Mouse (Mus musculus) natural killer cell, adult 2 months (primary cell): ENCODE results near the gene Uba3.

Experiments
- DNase-seq, 2 experiments: peaks; one replicate each; pipeline ENCODE4 v3.0.0; 2022; ENCODE audit warnings: low spot score in 2 of 2

The Uba3 gene

DNA sequence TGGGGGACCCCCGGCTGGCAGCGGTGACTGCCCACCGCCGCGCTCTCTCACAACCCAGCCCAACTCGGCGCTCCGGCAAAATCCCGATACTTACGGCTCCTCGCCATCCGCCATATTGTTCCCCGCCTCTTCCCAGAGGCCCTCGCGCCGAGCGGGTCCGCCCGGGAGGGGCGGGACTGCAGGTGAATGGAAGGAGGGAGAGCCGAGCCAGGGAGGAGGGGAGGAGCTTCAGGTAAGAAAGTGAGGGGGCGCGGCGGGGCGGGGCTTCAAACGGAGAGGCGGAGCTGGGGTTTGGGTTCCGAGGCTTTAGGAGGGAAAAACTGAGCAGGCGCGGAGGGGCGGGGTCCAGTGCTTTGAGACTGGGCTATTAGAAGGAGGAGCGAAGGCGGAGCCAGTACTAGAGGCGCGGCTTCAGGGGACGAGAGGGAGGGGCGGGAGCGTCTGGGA is at the start of gene Uba3:
Gene Uba3 (minus strand): TSS at position 209 of the 447 bp plus-strand sequence.
- peak; percentile 98 to 100 for DNase-seq

DNA sequence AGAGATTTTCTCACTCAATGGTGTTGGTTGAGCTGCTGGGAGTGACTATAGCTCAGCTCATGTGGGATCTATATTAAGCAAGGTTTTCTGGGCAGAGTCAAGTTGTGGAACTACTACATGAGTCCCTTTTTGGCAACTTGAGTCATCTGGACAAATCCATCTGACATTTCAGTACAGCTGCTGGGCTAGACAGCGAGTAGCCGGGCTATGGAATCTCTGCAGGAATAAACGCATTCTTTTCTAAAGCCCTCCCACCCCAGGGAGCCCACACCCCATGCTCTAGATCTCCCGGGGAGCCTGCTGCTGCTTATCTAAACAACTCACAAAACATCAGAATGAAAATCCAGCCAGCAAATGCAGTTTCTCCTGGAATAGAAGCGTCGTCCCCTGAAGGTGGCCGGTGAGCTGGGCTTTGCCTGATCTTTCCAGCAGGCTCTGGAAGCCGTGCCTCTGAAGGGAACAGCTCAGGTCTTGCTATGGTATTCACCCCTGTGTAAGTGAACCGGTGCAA is 47.3 kb upstream of the Uba3 start, which contains the start of gene Lmod3:
Gene Lmod3 (minus strand): TSS at position 49 of the 511 bp plus-strand sequence.
- DNase-seq, result no peak

DNA sequence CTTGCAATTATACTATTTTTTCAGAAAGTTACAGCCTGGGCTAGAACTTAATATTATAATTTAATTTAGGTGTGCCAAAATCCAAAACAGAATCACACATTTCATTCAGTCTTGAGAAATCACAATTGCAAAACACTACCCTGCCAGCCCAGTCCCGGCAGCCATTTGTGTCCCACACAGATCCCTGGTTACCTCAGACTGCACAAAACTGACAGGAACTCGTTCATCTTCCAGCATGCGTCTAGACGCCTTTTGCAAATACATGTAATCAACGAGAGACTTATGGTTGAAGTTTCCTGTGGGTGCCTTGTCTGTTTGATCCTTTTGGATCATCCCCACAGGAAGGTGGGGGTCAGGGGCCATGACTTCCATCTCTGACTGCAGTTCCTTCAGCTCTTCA is 46.6 kb upstream of the Uba3 start:
- DNase-seq, result no peak

DNA sequence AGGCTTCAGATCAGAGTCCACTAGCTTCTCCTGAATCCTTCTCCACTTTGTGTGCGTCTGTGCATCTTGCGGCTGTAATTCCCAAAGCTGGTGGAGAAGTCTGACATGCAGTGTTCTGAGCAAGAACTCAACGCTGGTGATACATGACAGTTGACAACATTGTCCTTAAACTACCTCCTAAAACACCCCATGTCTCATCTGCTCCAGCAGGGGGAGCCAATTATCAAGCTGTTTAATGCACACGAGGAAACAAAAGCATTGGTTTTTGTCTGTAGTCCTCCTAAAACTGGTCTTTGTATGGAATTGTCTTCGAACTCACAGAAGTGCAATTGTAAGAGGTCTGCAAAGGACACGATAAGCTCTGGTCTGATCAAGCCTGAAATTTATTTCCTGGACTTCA is 45.5 kb upstream of the Uba3 start:
- peak; percentile 43 to 54 for DNase-seq

DNA sequence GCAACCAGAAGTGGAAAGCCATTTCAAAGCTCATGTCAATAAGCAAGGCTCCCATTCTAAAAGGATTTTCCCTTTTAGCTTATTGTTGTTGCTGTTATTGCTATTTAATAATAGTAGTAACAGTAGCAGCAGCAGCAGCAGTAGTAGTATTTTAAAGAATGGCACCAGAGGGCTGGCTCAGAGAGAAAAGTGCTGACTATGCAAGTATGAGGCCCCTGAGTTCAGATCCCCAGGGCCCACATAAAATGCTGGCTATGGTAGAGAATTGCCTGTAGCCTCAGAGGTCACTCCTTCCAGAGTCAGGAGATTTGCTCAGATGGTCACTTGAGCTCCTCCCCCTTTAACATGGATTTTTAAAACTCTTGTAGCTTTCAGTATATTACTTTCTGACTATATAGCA is 39.8 kb upstream of the Uba3 start:
- no peak for DNase-seq

DNA sequence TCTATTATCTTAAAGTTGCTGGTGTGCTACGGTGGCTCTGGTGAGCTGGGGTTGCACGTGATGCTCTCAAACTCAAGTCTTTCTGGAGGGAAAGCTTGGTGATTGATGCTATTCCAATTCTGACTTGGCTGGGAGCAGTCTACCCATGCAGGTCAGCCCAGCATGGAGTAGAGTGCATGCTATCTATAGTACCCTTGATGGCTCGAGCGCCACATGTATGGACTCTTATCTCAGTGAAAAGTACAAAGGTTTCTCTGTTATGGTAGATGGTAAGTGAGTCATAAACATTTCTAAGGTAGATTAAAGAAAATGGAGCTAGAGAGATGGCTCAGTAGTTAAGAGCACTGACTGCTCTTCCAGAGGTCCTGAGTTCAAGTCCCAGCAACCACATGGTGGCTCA is 37.1 kb upstream of the Uba3 start:
- no peak for DNase-seq

DNA sequence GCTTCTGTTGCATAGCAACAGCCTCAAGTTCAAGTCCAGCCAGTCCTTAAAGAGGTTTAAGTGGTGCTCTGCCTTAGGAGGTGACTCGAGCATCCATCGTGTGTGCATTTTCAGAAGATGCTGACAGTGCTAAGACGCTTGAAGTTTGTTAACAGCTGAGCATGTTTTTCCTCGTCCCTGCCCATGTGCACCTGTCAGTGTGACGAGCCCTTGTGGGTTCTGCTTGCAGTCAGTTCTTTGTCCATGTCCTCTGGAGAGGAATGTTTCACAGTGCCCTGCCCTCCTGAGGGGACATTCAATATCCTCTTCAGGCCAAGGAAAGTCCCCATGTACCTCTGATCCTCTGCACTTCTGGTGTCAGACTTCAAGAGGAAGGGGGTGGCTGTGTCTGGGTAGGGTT is 34.6 kb upstream of the Uba3 start:
- no peak for DNase-seq

DNA sequence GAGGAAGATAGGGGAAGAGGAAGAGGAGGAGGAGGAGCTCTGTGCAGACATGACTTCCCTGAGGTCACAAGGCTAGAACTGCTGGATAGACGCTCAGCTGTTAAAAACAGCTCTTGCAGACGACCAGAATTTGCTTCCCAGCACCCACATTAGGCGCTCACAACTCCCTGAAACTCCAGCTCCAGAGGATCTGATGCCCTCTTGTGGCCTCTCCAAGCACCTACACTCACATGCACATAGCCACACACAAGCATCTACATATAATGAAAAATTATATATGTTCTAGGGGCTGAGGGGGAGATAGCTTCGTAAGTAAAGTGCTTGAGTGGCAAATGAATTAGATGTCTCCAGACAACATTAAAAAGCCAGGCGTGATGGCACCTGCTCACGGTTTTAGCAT is 33.9 kb upstream of the Uba3 start:
- no peak for DNase-seq

DNA sequence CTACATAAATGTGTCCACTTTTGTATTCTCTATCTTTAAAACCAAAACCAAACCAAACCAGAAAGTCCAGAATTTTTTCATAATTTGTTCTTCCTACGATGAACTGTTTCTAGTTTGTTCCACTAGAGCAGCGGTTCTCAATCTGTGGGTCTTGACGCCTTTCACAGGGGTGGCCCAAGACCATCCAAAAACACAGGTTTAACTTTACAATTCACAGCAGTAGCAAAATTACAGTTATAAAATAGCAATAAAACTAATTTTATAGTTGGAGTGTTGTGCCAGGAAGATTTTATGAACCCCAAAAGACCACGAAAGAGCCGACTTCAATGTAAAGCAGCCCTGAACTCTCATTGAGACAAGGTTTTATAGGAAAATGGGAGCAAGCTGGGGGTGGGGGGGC is 30.6 kb upstream of the Uba3 start:
- DNase-seq, result no peak

DNA sequence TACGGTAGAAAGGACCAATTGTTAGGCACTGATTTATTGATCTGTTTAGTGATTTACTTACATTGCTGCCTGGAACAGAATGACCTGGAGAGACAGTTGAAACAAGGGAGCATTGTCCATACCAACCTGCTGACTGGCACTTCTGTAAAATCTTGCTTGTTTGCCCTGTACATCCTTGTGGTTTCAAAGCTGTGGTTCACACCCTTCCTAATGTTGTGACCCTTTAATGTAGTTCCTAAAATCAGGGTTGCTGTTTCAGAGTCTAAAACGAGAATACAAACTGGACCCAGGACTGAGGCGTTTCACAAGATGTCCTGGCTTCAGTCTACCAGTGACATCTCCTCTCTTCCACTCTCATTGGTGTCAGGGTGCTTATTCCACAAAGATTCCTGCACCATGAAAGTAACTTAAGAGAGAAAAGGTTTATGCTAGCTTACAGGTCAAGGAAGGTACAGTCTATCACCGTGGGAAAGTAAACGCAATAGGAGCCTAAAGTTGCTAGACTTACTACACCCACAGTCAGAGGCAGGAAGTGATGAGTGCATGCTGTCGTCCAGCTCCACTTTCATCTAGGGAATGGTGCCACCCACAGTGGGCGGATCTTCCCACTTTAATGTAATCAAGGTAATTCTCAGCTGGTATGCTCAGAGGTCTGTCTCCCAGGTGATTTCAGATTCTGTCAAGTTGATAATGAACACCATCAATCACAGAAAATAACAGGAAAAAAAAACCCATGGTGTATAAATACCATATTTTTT is 29.6 kb upstream of the Uba3 start:
- no peak for DNase-seq

DNA sequence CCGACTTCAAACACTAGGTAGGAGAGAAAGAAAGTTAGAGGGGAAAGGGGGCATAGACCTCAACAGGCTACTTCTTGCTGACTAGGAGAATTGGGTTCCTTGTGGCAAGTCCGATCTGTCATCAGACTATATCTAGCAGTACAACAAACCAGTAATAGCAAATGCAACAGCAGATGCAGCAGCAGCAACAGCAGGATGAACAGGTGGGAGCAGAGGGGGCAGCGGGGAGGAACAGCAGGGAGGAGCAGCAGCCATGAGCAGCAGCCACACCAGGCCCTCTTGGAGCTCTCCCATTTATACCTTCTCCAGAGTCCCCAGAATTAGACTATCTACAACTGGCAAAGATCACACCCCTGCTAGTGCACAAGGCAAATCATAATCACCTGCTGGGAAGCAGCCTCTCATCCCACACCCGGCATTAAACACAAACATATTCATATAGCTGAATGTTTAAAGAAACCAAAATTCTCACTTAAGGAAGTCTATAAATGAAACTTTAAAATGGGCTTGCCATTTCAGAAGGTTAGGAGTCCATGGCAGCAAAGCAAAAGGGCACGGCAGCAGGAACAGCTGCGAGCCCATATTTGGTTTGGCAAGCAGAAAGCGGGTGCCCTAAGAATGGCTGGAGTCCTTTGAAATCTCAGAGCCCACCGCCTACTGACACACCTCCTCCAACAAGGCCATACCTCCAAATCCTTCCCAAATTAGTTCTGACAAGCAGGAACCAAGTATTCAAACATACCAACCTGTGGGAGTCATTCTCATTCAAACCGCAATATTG is 21.8 kb upstream of the Uba3 start:
- DNase-seq, result no peak

DNA sequence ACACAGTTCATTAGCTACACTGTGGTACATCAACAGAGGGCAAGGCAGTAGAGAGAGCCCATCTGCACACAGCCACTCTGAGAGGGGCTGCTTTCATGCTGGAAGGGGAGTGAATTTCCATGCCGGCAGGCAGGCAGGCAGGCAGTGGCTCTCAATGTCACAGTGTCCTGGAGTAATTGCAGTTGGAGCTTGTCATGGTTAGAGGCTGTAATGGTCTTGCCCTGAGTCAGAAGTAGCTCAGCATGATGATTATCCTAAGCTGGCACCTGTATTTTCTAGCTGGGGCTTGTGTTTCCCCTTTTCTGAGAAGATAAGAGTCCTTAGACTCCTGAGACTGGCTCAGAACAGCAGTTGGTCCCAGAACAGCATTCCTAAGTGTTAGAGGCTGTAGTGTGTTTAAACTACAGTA is 20.6 kb upstream of the Uba3 start:
- DNase-seq, result no peak

DNA sequence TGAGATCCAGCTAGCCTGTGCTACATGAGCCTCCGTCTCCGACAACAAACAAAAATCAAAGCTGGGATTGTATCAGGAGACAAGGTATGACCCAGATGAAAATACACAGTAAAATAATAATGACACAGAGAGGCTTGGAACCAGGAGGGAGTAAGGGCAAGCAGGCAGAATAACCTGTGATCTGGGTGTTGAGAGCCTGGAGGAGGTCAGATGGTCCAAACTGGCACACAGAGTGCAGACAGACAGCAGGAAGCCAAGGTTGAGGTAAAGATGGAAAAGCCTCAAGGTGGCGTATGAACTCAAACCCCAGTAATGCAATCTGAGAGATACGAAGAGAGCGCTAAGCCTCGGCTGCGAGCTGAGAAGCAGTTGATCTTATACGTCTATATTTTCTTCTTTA is 19.1 kb upstream of the Uba3 start:
- no peak for DNase-seq

DNA sequence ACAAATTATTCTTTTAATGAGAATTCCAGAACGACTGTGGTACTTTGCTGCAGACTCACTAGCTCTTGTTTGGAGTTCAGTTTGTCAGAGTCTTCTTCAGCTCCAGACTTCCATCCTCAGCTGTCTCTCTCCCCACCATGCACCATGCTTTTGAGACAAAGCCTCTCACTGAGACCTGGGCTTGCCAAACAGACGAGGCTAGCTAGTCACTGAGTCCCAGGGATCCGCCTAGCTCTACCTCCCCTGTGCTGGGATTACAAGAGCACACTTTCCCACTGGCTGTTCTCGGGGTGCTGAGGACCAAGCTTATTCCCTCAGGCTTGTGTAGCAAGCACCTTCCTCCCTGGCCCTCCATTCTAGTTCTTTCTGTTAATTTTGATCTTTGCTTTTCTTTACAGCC is 18.1 kb upstream of the Uba3 start:
- no peak for DNase-seq

DNA sequence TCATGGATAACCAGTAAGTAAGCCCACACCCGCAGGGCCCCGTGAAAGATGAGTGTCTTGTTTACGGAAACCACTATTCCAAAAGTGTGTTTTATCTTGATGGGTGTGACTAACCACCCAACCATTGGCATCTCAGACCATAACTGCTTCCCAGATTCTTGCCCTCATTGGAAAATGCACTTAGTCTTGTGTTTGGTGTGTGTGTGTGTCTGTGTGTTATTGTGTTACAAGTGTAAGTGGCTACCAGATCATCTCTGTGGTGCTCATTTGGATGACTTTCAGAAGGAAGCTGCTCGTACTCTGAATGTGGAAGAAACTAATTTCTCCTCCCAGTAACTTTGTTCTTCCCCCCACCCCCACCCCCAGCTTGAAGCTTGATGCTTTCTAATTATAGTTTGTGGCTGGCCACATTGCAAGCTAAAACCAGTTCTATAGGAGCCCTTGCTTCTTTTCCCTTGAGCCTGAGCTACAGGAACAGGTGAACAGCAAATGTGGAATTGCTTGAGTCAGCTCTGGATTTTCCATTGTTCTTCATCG is 17.6 kb upstream of the Uba3 start:
- no peak for DNase-seq

DNA sequence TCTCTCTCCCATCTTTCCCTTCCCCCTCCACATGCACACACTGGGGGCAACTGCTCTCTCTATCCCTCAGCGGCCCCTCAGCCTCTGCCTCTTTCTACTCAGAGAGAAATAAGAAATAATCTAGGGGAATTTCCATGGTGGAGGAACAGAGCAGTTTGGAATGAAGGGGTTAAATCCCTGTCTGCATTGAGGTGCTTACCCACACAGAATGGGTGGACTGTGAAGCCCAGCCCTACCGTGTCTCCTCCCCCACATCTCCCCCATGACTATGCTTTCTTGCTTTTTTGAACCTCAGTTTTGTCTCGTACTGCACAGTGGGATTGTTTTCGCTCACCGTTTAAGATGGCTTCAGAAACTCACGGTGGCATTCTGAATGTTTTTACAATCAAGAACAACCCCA is 16.9 kb upstream of the Uba3 start:
- peak; percentile 40 to 54 for DNase-seq

DNA sequence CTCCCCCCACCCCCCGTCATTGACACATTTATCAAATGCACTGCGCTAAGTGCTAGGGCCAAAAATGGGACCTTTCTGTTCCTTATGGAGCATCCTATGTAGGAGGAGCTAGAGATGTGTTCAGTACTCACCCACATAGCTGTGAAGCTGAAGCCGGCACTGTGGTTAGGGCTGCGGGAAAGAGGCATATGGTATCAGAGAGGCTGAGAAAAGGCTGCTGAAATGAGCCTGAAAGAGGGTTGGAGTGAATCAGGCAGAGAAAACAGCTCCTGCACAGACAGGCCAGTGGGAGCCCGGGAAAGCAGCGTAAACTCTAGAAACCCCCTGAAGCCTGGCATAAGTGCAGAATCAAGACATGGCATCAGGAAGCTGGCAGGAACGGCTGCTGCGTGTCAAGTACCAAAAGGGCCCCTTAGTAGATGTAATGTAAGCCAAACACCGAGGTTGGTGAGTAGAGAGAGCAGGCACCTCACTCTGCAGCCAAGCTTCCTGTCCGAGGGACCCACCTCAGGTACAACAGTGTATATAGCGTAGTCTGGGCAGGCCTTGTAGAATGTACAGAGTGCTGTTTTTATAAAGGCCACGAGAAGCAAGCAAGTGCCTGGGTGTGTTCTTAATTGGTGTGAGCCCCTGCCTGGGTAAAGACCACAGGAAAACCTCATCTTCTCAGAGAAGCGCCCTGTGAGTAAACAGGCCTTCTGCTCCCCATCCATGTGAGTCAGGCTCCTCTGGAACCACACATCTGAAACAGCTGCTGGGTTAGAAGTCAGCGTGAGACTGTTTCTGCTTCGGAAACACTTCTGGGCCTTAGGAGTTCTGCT is 16.0 kb upstream of the Uba3 start:
- peak; percentile 54 to 72 for DNase-seq

DNA sequence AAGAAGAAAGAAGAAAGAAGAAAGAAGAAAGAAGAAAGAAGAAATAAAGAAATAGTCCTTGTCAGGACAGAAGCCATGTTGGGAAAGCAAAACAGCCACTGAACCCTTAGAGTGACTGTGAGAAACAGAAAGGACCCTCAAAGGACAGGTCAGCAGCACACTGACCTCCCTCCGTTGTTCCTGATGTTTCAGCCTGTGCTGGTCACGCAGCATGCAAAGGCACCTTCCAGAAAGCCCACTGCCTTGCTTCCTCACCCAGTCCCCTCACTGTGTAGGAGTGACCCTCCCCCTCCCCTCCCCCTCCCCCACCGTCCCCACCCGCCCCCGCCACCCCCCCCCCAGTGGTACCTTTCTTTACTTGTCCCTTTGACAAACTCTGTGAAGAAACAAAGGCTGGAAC is 15.2 kb upstream of the Uba3 start:
- DNase-seq, result no peak

DNA sequence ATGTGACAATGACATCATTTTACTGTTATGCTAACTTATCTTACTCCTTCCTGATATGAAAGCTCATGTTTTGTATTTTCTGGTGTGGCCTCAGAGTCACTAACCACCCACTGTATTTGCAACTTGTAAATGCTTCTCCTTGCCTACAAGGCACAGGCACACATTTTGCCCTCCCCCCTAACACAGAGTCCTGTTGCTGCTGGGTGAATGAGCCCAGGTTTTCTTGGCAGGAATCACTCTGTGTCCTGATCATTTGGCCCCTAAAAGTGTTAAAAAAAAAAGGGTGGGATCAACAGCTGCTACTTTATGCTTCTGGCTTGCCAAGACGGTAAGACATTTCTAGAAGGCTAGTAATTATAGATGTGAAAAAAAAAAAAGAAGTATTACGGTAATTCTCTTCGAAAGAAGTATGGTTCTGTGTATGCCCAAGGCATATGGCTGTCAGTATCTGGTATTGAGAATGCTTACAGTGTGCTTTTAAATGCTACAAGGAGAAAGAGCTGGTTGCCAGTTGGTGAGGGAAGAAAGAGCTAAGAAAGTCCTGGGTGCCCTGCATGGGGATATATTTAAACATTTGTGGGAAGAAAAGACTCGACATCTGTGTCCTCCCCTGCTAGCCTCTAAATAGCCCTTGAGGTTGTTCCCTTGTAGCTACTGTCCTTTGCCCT is 10.8 kb upstream of the Uba3 start:
- DNase-seq, result peak in 1 of 2 experiments; percentile 12

DNA sequence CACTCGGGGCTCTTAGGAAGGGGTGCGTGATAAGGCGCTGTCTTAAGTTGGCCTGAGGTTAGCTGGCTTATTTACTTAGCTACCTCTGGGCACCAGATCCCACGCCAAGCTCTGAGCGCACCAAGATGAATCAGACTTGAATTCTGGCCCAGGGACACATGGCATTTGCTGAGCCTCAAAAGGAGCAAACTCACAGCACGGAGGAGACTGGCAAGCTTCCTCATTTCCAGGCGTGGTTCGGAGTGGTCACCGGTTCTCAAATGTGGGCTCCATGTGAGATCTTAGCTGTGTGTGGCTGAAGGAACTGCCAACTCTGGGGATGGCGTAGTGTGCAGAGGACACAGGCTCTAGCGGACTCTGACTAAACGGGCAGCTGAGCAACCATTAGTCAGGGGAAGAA is 6.5 kb upstream of the Uba3 start:
- peak; percentile 55 to 67 for DNase-seq

DNA sequence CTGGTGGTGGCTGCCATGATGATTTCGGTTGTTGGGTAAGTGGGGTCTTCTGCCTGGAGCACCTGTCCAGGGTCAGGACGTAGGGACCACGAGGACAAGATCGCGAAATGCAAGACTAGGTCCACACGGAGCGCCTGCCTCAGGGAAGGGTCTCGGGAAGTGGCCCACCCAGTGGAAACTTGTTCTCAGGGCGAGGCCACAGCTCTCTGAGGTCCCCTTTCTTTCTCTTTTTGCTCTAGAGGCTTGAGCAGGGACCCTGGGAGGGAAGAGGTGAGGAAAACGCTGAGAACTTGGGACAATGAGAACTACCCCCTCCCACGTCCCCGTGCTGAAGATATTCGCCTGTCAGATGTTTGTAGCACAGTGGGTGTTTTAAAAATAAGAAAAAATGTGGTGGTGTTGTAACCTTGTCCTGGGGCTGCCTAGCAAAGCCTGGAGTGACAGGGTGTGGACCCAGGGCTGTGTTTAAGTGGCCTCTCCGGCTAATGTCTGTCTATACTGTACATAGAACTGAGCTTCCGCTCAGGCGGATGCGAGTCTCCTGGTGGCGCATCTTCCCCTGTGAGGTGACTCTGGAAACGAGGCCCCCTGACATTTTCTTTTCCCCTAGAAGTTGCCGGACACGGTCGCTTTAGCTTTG is 5.6 kb upstream of the Uba3 start:
- peak; percentile 36 to 37 for DNase-seq
